Mouse (Mus musculus) mouse embryonic stem cell (cell line): ENCODE measurements around the gene Trmt61a.

Experiments
- in situ Hi-C, 2 experiments: fragments of 300-500 bp; cut with MboI; formaldehyde crosslinking; loops; 1 replicate in 1 of 2; 3 replicates in 1 of 2; pipeline ENCODE4 v1.14.3; 2019 to 2020; ENCODE audit warnings: low sequenced_read_pairs in 2 of 2, low pct_unique_long_range_greater_than_20kb in 1 of 2, mixed read lengths in 1 of 2; ENCODE audit not compliant: unreplicated experiment in 1 of 2

The Trmt61a gene

GRCm38 (mm10) chr12:111718656-111719055, 40.8 kb downstream of the Trmt61a start:
- in situ Hi-C loops, result no loop called here

GRCm38 (mm10) chr12:111720222-111720621, 42.3 kb downstream of the Trmt61a start:
- in situ Hi-C loops, result no loop called here

GRCm38 (mm10) chr12:111722654-111723053, 44.7 kb downstream of the Trmt61a start:
- in situ Hi-C loops, result no loop called here

GRCm38 (mm10) chr12:111724638-111725337, 46.9 kb downstream of the Trmt61a start:
- in situ Hi-C loops, result no loop called here

GRCm38 (mm10) chr12:111725338-111726121, 47.6 kb downstream of the Trmt61a start:
- in situ Hi-C loops, result no loop called here

- in situ Hi-C loops, result no loop called here
Measured at GRCm38 (mm10) chr12:111726122-111726463, 48.2 kb downstream of the Trmt61a start.

GRCm38 (mm10) chr12:111727956-111728355, 50.1 kb downstream of the Trmt61a start:
- in situ Hi-C loops, result no loop called here

GRCm38 (mm10) chr12:111731822-111732807, 54.2 kb downstream of the Trmt61a start:
- in situ Hi-C loops, result no loop called here

- in situ Hi-C loops, result no loop called here
Measured at GRCm38 (mm10) chr12:111732921-111733320, 55.0 kb downstream of the Trmt61a start.
